Mouse (Mus musculus): ENCODE results near the gene Usp27x.

- TF ChIP-seq CTCF (IDR thresholded peaks at IDR 0.05; ENCODE audit: low read depth) (peak; percentile 50), EP300 (optimal IDR thresholded peaks at IDR 0.05) (no peak)
Observed at GRCm38 (mm10) chrX:7325455-7325854, 50.2 kb downstream of the Usp27x start.

Data from stomach, postnatal 0 days (tissue).